Mouse (Mus musculus): Measurements from ENCODE around the gene Hcar2.

Gene Hcar2

GRCm38 (mm10) chr5:123880778-123881177, 15.5 kb upstream of the Hcar2 start:
- no peak for DNase-seq (ENCODE audit: low read depth, low spot score)
- no peaks in the 10 kb centered on the region for H3K36me3 ChIP-seq (ENCODE audit: control insufficient read depth, insufficient read depth, low read length, poor library complexity, severe bottlenecking)
- H3K27me3 ChIP-seq (ENCODE audit: control insufficient read depth, insufficient read depth, low read length, poor library complexity, severe bottlenecking), result no peaks in the 10 kb centered on the region

GRCm38 (mm10) chr5:123879928-123880327, 14.6 kb upstream of the Hcar2 start, which contains the start of gene Hcar1:
Hcar1 (minus strand) TSS chr5:123880020.
- DNase-seq (ENCODE audit: low read depth, low spot score), result no peak
- H3K27me3 ChIP-seq (ENCODE audit: control insufficient read depth, insufficient read depth, low read length, poor library complexity, severe bottlenecking), result no peaks in the 10 kb centered on the region

GRCm38 (mm10) chr5:123878056-123878455, 12.8 kb upstream of the Hcar2 start:
- Histone ChIP-seq H3K27me3 (ENCODE audit: control insufficient read depth, insufficient read depth, low read length, poor library complexity, severe bottlenecking) (no peaks in the 10 kb centered on the region), H3K36me3 (ENCODE audit: control insufficient read depth, insufficient read depth, low read length, poor library complexity, severe bottlenecking) (no peaks in the 10 kb centered on the region)
- DNase-seq (ENCODE audit: low read depth, low spot score), result no peak

More at GRCm38 (mm10) chr5:123879928-123880327, 14.6 kb upstream of the Hcar2 start, which contains the start of gene Hcar1:
- H3K36me3 ChIP-seq (ENCODE audit: control insufficient read depth, insufficient read depth, low read length, poor library complexity, severe bottlenecking), result no peaks in the 10 kb centered on the region

DNA sequence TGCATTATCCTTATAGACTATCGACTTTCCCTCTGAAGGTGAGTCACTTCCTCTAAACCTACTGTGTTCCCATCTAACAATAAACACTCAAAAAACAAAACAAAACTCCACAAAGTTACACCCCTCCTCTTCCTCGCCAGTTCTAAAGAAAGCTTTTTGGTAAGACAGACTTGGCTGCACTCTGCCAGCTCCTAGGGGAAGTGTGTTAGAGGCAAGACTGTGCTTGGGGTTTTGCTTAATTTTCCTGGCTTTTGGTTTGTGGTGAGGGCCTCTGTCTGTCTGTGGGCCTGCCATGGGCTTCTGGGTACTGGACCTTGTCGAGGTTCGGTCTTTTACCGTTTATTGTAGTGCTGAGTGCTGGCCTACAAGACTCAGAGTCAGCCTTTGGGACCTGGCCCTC, 8.9 kb upstream of the Hcar2 start:
- H3K27me3 ChIP-seq (ENCODE audit: control insufficient read depth, insufficient read depth, low read length, poor library complexity, severe bottlenecking), result no peaks in the 10 kb centered on the region
- no peaks in the 10 kb centered on the region for H3K36me3 ChIP-seq (ENCODE audit: control insufficient read depth, insufficient read depth, low read length, poor library complexity, severe bottlenecking)
- DNase-seq (ENCODE audit: low read depth, low spot score), result no peak

DNA sequence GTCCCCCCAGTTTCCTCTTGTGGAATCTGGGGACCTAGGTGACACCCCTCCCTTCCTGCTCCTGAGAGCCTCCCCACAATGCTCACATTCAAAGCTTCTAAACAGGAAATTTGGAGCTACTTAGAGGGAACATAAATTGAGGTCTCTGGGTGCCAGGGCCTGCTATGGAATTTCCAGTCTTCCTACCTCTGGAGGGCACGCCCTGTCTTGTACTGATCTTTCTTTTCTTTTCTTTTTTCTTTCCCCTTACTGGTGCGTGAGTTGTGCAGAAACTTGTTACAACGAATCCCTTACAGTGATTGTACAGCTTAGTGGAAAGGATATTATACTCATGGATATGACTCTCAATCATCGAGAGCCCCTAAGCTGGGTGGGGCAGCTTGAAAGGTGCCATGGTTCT, 4.3 kb upstream of the Hcar2 start:
- H3K27me3 ChIP-seq (ENCODE audit: control insufficient read depth, insufficient read depth, low read length, poor library complexity, severe bottlenecking), result no peaks in the 10 kb centered on the region
- H3K36me3 ChIP-seq (ENCODE audit: control insufficient read depth, insufficient read depth, low read length, poor library complexity, severe bottlenecking), result no peaks in the 10 kb centered on the region
- DNase-seq (ENCODE audit: low read depth, low spot score), result no peak

DNA sequence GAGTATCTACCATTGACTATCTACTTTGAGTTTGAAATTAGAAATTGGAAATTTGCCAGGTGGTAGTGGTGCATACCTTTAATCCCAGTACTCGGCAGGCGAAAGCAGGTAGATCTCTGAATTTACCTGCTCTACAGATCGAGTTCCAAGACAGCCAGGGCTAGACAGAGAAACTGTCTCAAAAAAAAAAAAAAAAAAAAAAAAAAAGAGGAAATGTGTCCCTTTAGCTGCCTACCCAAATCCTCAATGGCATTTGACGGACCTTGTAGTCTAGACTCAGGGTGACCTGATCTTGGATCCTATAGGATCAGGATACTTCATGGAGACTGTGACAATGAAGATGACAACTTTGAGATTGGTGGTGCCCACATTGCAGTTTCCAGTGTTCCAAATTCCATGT, 1.2 kb upstream of the Hcar2 start:
- DNase-seq (ENCODE audit: low read depth, low spot score), result no peak
- no peaks in the 10 kb centered on the region for H3K36me3 ChIP-seq (ENCODE audit: control insufficient read depth, insufficient read depth, low read length, poor library complexity, severe bottlenecking)
- H3K27me3 ChIP-seq (ENCODE audit: control insufficient read depth, insufficient read depth, low read length, poor library complexity, severe bottlenecking), result no peaks in the 10 kb centered on the region

GRCm38 (mm10) chr5:123863934-123864333, 1.4 kb downstream of the Hcar2 start:
- Histone ChIP-seq H3K27me3 (ENCODE audit: control insufficient read depth, insufficient read depth, low read length, poor library complexity, severe bottlenecking) (no peaks in the 10 kb centered on the region), H3K36me3 (ENCODE audit: control insufficient read depth, insufficient read depth, low read length, poor library complexity, severe bottlenecking) (no peaks in the 10 kb centered on the region)
- DNase-seq (ENCODE audit: low read depth, low spot score), result no peak

GRCm38 (mm10) chr5:123862374-123863350, 2.6 kb downstream of the Hcar2 start:
- peak; percentile 42 for DNase-seq (ENCODE audit: low read depth, low spot score)
- H3K27me3 ChIP-seq (ENCODE audit: control insufficient read depth, insufficient read depth, low read length, poor library complexity, severe bottlenecking), result no peaks in the 10 kb centered on the region
- H3K36me3 ChIP-seq (ENCODE audit: control insufficient read depth, insufficient read depth, low read length, poor library complexity, severe bottlenecking), result no peaks in the 10 kb centered on the region

- H3K27me3 ChIP-seq (ENCODE audit: control insufficient read depth, insufficient read depth, low read length, poor library complexity, severe bottlenecking), result no peaks in the 10 kb centered on the region
- H3K36me3 ChIP-seq (ENCODE audit: control insufficient read depth, insufficient read depth, low read length, poor library complexity, severe bottlenecking), result no peaks in the 10 kb centered on the region
- no peak for DNase-seq (ENCODE audit: low read depth, low spot score)
Measured at GRCm38 (mm10) chr5:123858798-123859197, 6.5 kb downstream of the Hcar2 start.

DNA sequence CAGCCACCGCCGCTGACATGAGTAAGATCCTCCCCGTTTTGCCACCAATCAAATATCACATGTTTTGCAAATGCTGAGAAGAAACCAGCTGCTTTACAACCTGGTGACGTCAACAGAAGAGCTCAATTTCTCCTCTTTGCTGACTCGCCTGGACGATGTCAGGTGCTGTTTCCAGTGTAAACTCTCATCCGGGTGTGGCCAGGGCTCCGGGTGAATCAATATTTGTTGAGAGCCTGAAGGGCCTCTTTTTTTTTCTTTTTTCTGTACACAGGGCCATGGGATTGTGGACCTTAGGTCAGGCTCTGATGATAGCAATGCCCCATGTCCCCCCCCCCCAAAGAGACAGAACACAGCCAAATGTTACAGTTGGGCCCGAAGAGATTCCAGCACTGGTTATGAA, 10.8 kb downstream of the Hcar2 start:
- Histone ChIP-seq H3K27me3 (ENCODE audit: control insufficient read depth, insufficient read depth, low read length, poor library complexity, severe bottlenecking) (no peaks in the 10 kb centered on the region), H3K36me3 (ENCODE audit: control insufficient read depth, insufficient read depth, low read length, poor library complexity, severe bottlenecking) (no peaks in the 10 kb centered on the region)
- DNase-seq (ENCODE audit: low read depth, low spot score), result no peak

DNA sequence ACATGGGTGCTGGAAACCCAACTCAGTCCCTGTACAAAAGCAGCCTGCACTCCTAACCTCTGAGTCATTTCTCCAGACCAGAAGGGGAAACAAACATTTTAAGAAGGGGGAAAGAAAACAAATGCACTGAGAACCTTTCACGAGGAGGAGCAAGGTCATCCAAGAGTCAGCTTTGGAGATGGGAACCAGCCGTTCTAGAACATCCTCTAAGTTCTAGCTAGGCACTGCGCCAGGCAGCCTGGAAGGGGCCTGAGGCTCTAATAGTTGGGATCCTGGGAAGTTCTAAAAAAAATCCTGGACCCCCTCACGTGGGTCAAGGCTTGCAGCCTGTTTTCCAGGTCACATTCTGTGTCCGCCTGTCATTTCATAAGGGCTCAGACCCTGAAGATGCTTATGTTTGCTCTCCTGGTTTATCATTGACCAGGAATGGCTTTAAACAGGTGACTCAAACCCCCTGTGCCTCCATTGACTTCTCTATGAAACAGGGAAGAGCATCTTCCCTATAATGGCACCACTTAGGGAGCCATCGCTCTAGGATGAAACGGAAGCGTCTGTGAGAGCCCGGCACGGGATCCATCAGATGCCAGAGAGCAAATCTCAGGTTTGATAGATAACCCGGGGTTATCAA, 11.3 kb downstream of the Hcar2 start:
- Histone ChIP-seq H3K27me3 (ENCODE audit: control insufficient read depth, insufficient read depth, low read length, poor library complexity, severe bottlenecking) (no peaks in the 10 kb centered on the region), H3K36me3 (ENCODE audit: control insufficient read depth, insufficient read depth, low read length, poor library complexity, severe bottlenecking) (no peaks in the 10 kb centered on the region)
- DNase-seq (ENCODE audit: low read depth, low spot score), result no peak

GRCm38 (mm10) chr5:123851398-123851797, 13.9 kb downstream of the Hcar2 start:
- peak; percentile 43 for DNase-seq (ENCODE audit: low read depth, low spot score)
- H3K27me3 ChIP-seq (ENCODE audit: control insufficient read depth, insufficient read depth, low read length, poor library complexity, severe bottlenecking), result no peaks in the 10 kb centered on the region
- no peaks in the 10 kb centered on the region for H3K36me3 ChIP-seq (ENCODE audit: control insufficient read depth, insufficient read depth, low read length, poor library complexity, severe bottlenecking)

DNA sequence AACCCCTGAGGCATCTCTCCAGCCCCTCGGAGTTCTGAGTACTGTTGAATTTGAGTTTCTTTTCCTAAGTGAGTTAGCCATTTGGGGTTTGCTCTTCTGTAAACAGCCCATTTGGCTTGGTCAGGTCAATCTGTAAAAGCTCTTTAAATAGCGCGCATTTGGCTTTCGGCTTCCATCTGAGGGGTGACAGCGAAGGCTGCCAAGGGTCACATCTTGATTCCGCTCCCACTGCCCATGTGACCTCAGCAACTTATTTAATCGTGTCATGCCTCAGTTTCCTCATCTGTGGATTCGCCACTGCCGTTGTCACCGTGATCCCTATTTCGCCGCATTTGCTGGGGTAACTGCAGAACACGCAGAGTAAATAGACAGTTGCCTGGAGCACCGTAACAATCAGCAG, 21.0 kb downstream of the Hcar2 start:
- H3K36me3 ChIP-seq (ENCODE audit: control insufficient read depth, insufficient read depth, low read length, poor library complexity, severe bottlenecking), result no peaks in the 10 kb centered on the region
- H3K27me3 ChIP-seq (ENCODE audit: control insufficient read depth, insufficient read depth, low read length, poor library complexity, severe bottlenecking), result no peaks in the 10 kb centered on the region
- no peak for DNase-seq (ENCODE audit: low read depth, low spot score)

DNA sequence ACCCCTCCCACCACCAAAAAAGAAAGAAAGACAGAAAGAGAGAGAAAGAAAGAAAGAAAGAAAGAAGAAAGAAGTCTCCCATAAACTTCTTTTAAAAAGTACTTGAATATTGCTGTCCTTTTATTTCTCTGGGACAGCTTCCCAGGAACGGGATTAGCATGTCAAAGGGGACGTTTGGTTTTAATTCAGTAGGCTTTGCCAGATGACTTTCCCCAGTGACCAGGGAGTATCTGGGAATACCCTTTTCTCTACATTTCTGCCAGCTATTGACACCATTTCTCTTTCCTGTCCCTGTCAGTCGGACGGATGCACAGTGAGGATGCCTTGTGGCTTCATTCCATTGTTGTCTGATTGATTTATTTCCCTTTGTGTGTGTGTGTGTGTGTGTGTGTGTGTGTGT, 21.5 kb downstream of the Hcar2 start:
- no peak for DNase-seq (ENCODE audit: low read depth, low spot score)
- Histone ChIP-seq H3K27me3 (ENCODE audit: control insufficient read depth, insufficient read depth, low read length, poor library complexity, severe bottlenecking) (no peaks in the 10 kb centered on the region), H3K36me3 (ENCODE audit: control insufficient read depth, insufficient read depth, low read length, poor library complexity, severe bottlenecking) (no peaks in the 10 kb centered on the region)

- Histone ChIP-seq H3K36me3 (ENCODE audit: control insufficient read depth, insufficient read depth, low read length, poor library complexity, severe bottlenecking) (no peaks in the 10 kb centered on the region), H3K27me3 (ENCODE audit: control insufficient read depth, insufficient read depth, low read length, poor library complexity, severe bottlenecking) (no peaks in the 10 kb centered on the region)
- no peak for DNase-seq (ENCODE audit: low read depth, low spot score)
Measured at GRCm38 (mm10) chr5:123842935-123843282, 22.4 kb downstream of the Hcar2 start.

Measured in splenic B cell, adult 2 months (primary cell).